Mouse (Mus musculus) embryonic facial prominence, embryonic 10.5 days (tissue): Measurements from ENCODE around the gene Slc30a6. TPM values are rescaled to one million over a fixed set of nuclear protein-coding genes. Genes with fewer than 3 reads are reported as not detected.

ENCODE experiments used
- DNase-seq: peaks from one replicate; pipeline ENCODE4 v3.0.0-alpha.2; 2017; ENCODE audit warnings: low spot score
- H3K27ac ChIP-seq: fragments of 300-500 bp; sonication (generic); replicated peaks from 2 replicates; pipeline ENCODE4 v1.5.1; 2016; ENCODE audit warnings: mild to moderate bottlenecking
- H3K27me3 ChIP-seq: fragments of 300-500 bp; sonication (generic); replicated peaks from 2 replicates; pipeline ENCODE4 v1.6.1; 2016; ENCODE audit warnings: low read depth, mild to moderate bottlenecking; ENCODE audit not compliant: poor library complexity, severe bottlenecking
- H3K36me3 ChIP-seq: fragments of 300-500 bp; sonication (generic); replicated peaks from 2 replicates; pipeline ENCODE4 v1.6.1; 2016; ENCODE audit warnings: mild to moderate bottlenecking, moderate library complexity
- H3K4me1 ChIP-seq: fragments of 300-500 bp; sonication (generic); 2 replicates; pipeline ENCODE4 v1.6.1; 2016
- H3K4me3 ChIP-seq: fragments of 300-500 bp; sonication (generic); 2 replicates; pipeline ENCODE4 v1.5.1; 2016; ENCODE audit warnings: mild to moderate bottlenecking, moderate library complexity
- H3K9me3 ChIP-seq: fragments of 300-500 bp; sonication (generic); 2 replicates; pipeline ENCODE4 v1.6.1; 2016; ENCODE audit warnings: mild to moderate bottlenecking
- WGBS: fragments of 180-500 bp; shearing (Covaris S2); methylation state at CpG from one replicate; pipeline ENCODE4 v1.1.7; 2016; 5-methylcytosine and 5-hydroxymethylcytosine counted together
- polyA plus RNA-seq: library from polyadenylated mRNA; unstranded; fragments of >200 nt; fragmentation: Nextera tagmentation; extraction: Ambion mirVana; gene quantifications from 2 replicates; pipeline ENCODE4 v1.2.1, GENCODE M21; 2016

Gene Slc30a6
- polyA plus RNA-seq, 1 experiment from 2014 or later: 39.2 TPM

- Histone ChIP-seq H3K27ac (no peak overlapping the region), H3K27me3 (no peaks in the 10 kb centered on the region), H3K36me3 (peaks cover 88% of the 10 kb centered on the region), H3K9me3 (no peaks in the 10 kb centered on the region), H3K4me1 (peaks cover 10% of the 10 kb centered on the region; the same call in 1 of the 2 replicates), H3K4me3 (no peak overlapping the region)
- 65% methylated on average over 1 of the region's 1 CpGs for WGBS
- no peak for DNase-seq
Measured at GRCm38 (mm10) chr17:74414671-74415070, 19.3 kb downstream of the Slc30a6 start.

- H3K27ac ChIP-seq: no peak overlapping the region
- no peak for DNase-seq
- H3K4me1 ChIP-seq: peaks cover 10% of the 10 kb centered on the region; the same call in 1 of the 2 replicates
- peaks cover 89% of the 10 kb centered on the region for H3K36me3 ChIP-seq
- no peaks in the 10 kb centered on the region for H3K27me3 ChIP-seq
- no peaks in the 10 kb centered on the region for H3K9me3 ChIP-seq
- no peak overlapping the region for H3K4me3 ChIP-seq
- 86% methylated on average over 8 of the region's 8 CpGs for WGBS
Measured at GRCm38 (mm10) chr17:74416841-74417360, 21.5 kb downstream of the Slc30a6 start.

GRCm38 (mm10) chr17:74418171-74418570 is 22.8 kb downstream of the Slc30a6 start:
- DNase-seq: no peak
- H3K27me3 ChIP-seq: no peaks in the 10 kb centered on the region
- H3K4me1 ChIP-seq: peaks cover 10% of the 10 kb centered on the region; the same call in 1 of the 2 replicates
- 14% methylated on average over 4 of the region's 4 CpGs for WGBS
- H3K27ac ChIP-seq: no peak overlapping the region
- H3K36me3 ChIP-seq: peaks cover 90% of the 10 kb centered on the region
- H3K9me3 ChIP-seq: no peaks in the 10 kb centered on the region
- no peak overlapping the region for H3K4me3 ChIP-seq

GRCm38 (mm10) chr17:74420656-74421055 is 25.2 kb downstream of the Slc30a6 start:
- DNase-seq: no peak
- Histone ChIP-seq H3K9me3 (no peaks in the 10 kb centered on the region), H3K4me3 (no peak overlapping the region), H3K36me3 (peaks cover 88% of the 10 kb centered on the region), H3K27ac (no peak overlapping the region), H3K27me3 (no peaks in the 10 kb centered on the region), H3K4me1 (peaks cover 10% of the 10 kb centered on the region; the same call in 1 of the 2 replicates)
- 57% methylated on average over 2 of the region's 2 CpGs for WGBS

GRCm38 (mm10) chr17:74424401-74425005 is 29.1 kb downstream of the Slc30a6 start:
- no peaks in the 10 kb centered on the region for H3K4me1 ChIP-seq
- no peak for DNase-seq
- H3K27ac ChIP-seq: no peak overlapping the region
- H3K4me3 ChIP-seq: no peak overlapping the region
- peaks cover 91% of the 10 kb centered on the region for H3K36me3 ChIP-seq
- WGBS: 82% methylated on average over 12 of the region's 12 CpGs
- no peaks in the 10 kb centered on the region for H3K27me3 ChIP-seq
- H3K9me3 ChIP-seq: no peaks in the 10 kb centered on the region

GRCm38 (mm10) chr17:74430074-74430473 is 34.7 kb downstream of the Slc30a6 start:
- WGBS: 89% methylated on average over 8 of the region's 8 CpGs
- Histone ChIP-seq H3K27me3 (no peaks in the 10 kb centered on the region), H3K4me3 (no peak overlapping the region), H3K36me3 (peaks cover 36% of the 10 kb centered on the region), H3K4me1 (no peaks in the 10 kb centered on the region), H3K27ac (no peak overlapping the region), H3K9me3 (no peaks in the 10 kb centered on the region)
- no peak for DNase-seq

- Histone ChIP-seq H3K36me3 (peaks cover 29% of the 10 kb centered on the region), H3K27ac (no peak overlapping the region), H3K4me1 (no peaks in the 10 kb centered on the region), H3K4me3 (no peak overlapping the region), H3K9me3 (no peaks in the 10 kb centered on the region), H3K27me3 (no peaks in the 10 kb centered on the region)
- peak; percentile 41 for DNase-seq
- 72% methylated on average over 13 of the region's 13 CpGs for WGBS
Measured at GRCm38 (mm10) chr17:74431481-74431880, 36.1 kb downstream of the Slc30a6 start.

- Histone ChIP-seq H3K27me3 (no peaks in the 10 kb centered on the region), H3K36me3 (peaks cover 18% of the 10 kb centered on the region), H3K27ac (no peak overlapping the region), H3K4me3 (no peak overlapping the region), H3K4me1 (no peaks in the 10 kb centered on the region), H3K9me3 (no peaks in the 10 kb centered on the region)
- 89% methylated on average over 5 of the region's 5 CpGs for WGBS
- DNase-seq: no peak
Measured at GRCm38 (mm10) chr17:74432631-74433030, 37.2 kb downstream of the Slc30a6 start.

GRCm38 (mm10) chr17:74437762-74438161 is 42.4 kb downstream of the Slc30a6 start:
- DNase-seq: no peak
- Histone ChIP-seq H3K27me3 (no peaks in the 10 kb centered on the region), H3K27ac (no peak overlapping the region), H3K4me3 (no peak overlapping the region), H3K36me3 (no peaks in the 10 kb centered on the region), H3K4me1 (no peaks in the 10 kb centered on the region), H3K9me3 (no peaks in the 10 kb centered on the region)
- WGBS: 85% methylated on average over 9 of the region's 9 CpGs

- no peaks in the 10 kb centered on the region for H3K27me3 ChIP-seq
- H3K4me3 ChIP-seq: no peak overlapping the region
- H3K36me3 ChIP-seq: no peaks in the 10 kb centered on the region
- WGBS: 80% methylated on average over 5 of the region's 5 CpGs
- H3K9me3 ChIP-seq: no peaks in the 10 kb centered on the region
- DNase-seq: no peak
- H3K4me1 ChIP-seq: no peaks in the 10 kb centered on the region
- no peak overlapping the region for H3K27ac ChIP-seq
Measured at GRCm38 (mm10) chr17:74440486-74440885, 45.1 kb downstream of the Slc30a6 start.

GRCm38 (mm10) chr17:74449776-74450175 is 54.4 kb downstream of the Slc30a6 start:
- H3K36me3 ChIP-seq: no peaks in the 10 kb centered on the region
- no peak overlapping the region for H3K27ac ChIP-seq
- no peaks in the 10 kb centered on the region for H3K4me1 ChIP-seq
- WGBS: 90% methylated on average over 10 of the region's 10 CpGs
- no peak overlapping the region for H3K4me3 ChIP-seq
- no peaks in the 10 kb centered on the region for H3K9me3 ChIP-seq
- DNase-seq: no peak
- no peaks in the 10 kb centered on the region for H3K27me3 ChIP-seq

GRCm38 (mm10) chr17:74453928-74454327 is 58.5 kb downstream of the Slc30a6 start:
- H3K27me3 ChIP-seq: no peaks in the 10 kb centered on the region
- H3K9me3 ChIP-seq: no peaks in the 10 kb centered on the region
- no peak overlapping the region for H3K27ac ChIP-seq
- no peak for DNase-seq
- H3K36me3 ChIP-seq: no peaks in the 10 kb centered on the region
- WGBS: 76% methylated on average over 3 of the region's 3 CpGs
- no peak overlapping the region for H3K4me3 ChIP-seq
- no peaks in the 10 kb centered on the region for H3K4me1 ChIP-seq

- Histone ChIP-seq H3K27ac (no peak overlapping the region), H3K9me3 (no peaks in the 10 kb centered on the region), H3K27me3 (no peaks in the 10 kb centered on the region), H3K36me3 (no peaks in the 10 kb centered on the region), H3K4me3 (no peak overlapping the region), H3K4me1 (no peaks in the 10 kb centered on the region)
- DNase-seq: no peak
- 92% methylated on average over 1 of the region's 1 CpGs for WGBS
Measured at GRCm38 (mm10) chr17:74454660-74455059, 59.3 kb downstream of the Slc30a6 start.
